Mouse (Mus musculus): ENCODE data around the gene Rdh5. TPM values are rescaled to one million over a fixed set of nuclear protein-coding genes. Genes with fewer than 3 reads are reported as not detected.

Rdh5 gene
- polyA plus RNA-seq, 1 experiment from 2014 or later = 13.0 TPM

DNA sequence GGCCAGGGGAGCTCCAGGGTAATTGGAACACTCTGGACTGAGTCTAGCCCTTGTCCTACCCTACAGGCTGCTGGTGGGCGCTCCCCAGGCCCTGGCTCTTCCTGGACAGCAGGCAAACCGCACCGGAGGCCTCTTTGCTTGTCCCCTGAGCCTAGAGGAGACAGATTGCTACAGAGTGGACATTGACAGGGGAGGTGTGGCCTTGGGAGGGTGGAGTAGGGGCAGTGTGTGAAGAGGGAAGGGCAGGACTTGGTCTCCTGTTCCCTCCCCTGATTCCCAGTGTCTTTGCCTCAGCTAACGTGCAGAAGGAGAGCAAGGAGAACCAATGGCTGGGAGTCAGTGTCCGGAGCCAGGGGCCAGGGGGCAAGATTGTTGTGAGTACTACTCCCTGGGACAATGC lies 16.3 kb upstream of the Rdh5 start:
- Histone ChIP-seq H3K27ac (ENCODE audit: low read depth, low read length) (no peak overlapping the region), H3K4me1 (replicated peaks; ENCODE audit: control insufficient read depth, insufficient read depth, low read length) (no peaks in the 10 kb centered on the region; the same call in 1 of the 2 replicates), H3K9ac (ENCODE audit: low read depth, low read length) (no peak overlapping the region), H3K36me3 (ENCODE audit: control insufficient read depth, insufficient read depth) (no peaks in the 10 kb centered on the region), H3K4me3 (ENCODE audit: low read depth, low read length) (no peak overlapping the region), H3K27me3 (replicated peaks; ENCODE audit: control insufficient read depth, insufficient read depth, low read length) (peaks cover 20% of the 10 kb centered on the region), H3K9me3 (ENCODE audit: control insufficient read depth) (no peaks in the 10 kb centered on the region), H3K4me2 (replicated peaks; ENCODE audit: low read depth) (peak overlapping the region; percentile 25)
- 32% methylated on average over 5 of the region's 5 CpGs for WGBS
- ATAC-seq = peak; percentile 73
- TF ChIP-seq CTCF (IDR thresholded peaks at IDR 0.05; ENCODE audit: low read depth) = no peak

DNA sequence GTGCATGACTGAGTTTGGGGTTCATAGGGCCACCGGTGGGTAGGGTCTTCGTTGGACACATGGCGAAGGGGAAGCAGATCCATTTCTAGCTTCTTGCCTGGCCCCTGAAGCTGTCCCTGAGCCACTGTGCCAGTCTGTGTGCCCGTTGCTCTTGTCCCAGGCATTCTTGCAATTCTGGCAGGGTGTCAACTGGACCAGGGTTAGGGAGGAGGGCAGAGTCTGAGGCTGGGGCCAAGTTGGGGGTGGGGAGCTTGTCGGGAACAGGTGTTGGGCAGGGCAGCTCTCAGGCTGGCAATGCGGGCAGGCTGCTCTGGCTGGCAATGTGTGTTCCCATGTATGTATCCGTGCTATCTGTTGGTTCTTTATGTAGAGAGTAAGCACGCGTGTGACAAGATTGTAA lies 15.8 kb upstream of the Rdh5 start:
- H3K27ac ChIP-seq (ENCODE audit: low read depth, low read length) = no peak overlapping the region
- H3K27me3 ChIP-seq (replicated peaks; ENCODE audit: control insufficient read depth, insufficient read depth, low read length) = peaks cover 25% of the 10 kb centered on the region
- H3K36me3 ChIP-seq (ENCODE audit: control insufficient read depth, insufficient read depth) = no peaks in the 10 kb centered on the region
- no peaks in the 10 kb centered on the region; the same call in 1 of the 2 replicates for H3K4me1 ChIP-seq (replicated peaks; ENCODE audit: control insufficient read depth, insufficient read depth, low read length)
- TF ChIP-seq CTCF (IDR thresholded peaks at IDR 0.05; ENCODE audit: low read depth) = no peak
- H3K4me3 ChIP-seq (ENCODE audit: low read depth, low read length) = no peak overlapping the region
- H3K9me3 ChIP-seq (ENCODE audit: control insufficient read depth) = no peaks in the 10 kb centered on the region
- WGBS = 68% methylated on average over 9 of the region's 9 CpGs
- ATAC-seq = peak; percentile 44
- H3K9ac ChIP-seq (ENCODE audit: low read depth, low read length) = no peak overlapping the region
- no peak overlapping the region for H3K4me2 ChIP-seq (replicated peaks; ENCODE audit: low read depth)

DNA sequence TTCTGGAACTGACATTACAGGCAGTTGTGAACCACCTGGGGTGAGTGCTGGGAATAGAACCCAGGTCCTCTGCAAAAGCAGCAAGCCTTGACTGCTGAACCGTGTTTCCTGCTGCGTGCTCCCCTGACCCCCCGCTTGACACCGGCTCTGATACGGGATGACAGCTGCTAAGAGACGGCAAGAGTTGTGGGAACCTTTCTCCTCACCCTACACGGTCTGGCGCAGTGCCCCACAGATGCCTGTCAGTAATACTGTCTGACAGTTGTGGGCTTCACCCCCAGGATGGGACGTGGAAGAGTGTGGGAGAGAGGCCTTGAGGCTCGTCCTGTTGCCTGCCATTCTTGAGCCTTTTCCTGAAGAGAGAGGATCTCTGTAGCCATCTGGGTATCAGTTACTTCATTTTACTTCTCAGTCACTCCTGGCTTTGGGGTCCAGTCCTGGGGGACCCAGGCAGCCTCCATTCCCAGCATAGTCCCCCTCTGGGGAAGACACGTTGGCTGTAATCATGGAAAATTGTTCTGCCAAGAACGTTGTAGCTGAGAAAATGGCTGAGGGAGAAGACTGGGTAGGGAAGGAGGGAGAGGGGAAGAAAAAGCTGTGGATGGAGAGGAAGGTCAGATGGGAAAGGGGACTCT lies 15.2 kb upstream of the Rdh5 start:
- Histone ChIP-seq H3K36me3 (ENCODE audit: control insufficient read depth, insufficient read depth) (no peaks in the 10 kb centered on the region), H3K9ac (ENCODE audit: low read depth, low read length) (no peak overlapping the region), H3K27ac (ENCODE audit: low read depth, low read length) (no peak overlapping the region), H3K9me3 (ENCODE audit: control insufficient read depth) (no peaks in the 10 kb centered on the region), H3K4me2 (replicated peaks; ENCODE audit: low read depth) (no peak overlapping the region), H3K27me3 (replicated peaks; ENCODE audit: control insufficient read depth, insufficient read depth, low read length) (peaks cover 30% of the 10 kb centered on the region), H3K4me1 (replicated peaks; ENCODE audit: control insufficient read depth, insufficient read depth, low read length) (no peaks in the 10 kb centered on the region; the same call in 1 of the 2 replicates), H3K4me3 (ENCODE audit: low read depth, low read length) (no peak overlapping the region)
- ATAC-seq = no peak
- 79% methylated on average over 12 of the region's 12 CpGs for WGBS
- TF ChIP-seq CTCF (IDR thresholded peaks at IDR 0.05; ENCODE audit: low read depth) = no peak

DNA sequence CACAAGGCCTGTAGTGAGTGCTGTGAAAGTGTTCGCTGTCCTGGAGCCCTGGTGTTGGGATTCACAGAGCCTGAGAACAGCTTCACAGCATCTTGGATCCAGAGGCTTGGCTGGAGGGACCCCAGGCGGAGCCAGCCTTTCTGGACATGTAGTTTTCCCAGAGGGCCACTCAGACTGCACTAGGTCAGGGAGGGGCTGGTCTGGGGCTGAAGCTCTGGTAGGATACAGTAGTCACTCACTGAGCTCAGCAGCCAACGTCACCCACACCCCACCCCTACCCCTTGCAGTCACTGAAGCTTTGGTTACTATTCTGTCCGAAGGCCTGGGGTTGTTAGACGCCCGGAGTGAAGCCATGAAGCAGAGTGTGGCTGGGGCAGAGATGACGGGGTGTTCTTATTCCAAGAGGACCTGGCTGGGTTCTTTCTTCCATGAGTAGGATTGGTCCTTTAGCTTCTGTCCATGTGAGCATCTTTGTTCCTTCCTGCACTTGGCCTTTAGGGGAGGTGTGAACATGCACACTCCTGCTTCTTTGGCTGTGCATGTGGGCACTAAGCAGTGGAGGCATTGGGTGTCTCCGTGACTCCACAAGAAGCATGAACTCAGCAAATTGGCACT lies 13.2 kb upstream of the Rdh5 start:
- no peak for ATAC-seq
- Histone ChIP-seq H3K9ac (ENCODE audit: low read depth, low read length) (no peak overlapping the region), H3K27ac (ENCODE audit: low read depth, low read length) (no peak overlapping the region), H3K4me2 (replicated peaks; ENCODE audit: low read depth) (no peak overlapping the region; the same call in 1 of the 2 replicates), H3K4me1 (replicated peaks; ENCODE audit: control insufficient read depth, insufficient read depth, low read length) (no peaks in the 10 kb centered on the region; the same call in 1 of the 2 replicates), H3K27me3 (replicated peaks; ENCODE audit: control insufficient read depth, insufficient read depth, low read length) (peaks cover 37% of the 10 kb centered on the region), H3K9me3 (ENCODE audit: control insufficient read depth) (no peaks in the 10 kb centered on the region), H3K4me3 (ENCODE audit: low read depth, low read length) (no peak overlapping the region), H3K36me3 (ENCODE audit: control insufficient read depth, insufficient read depth) (no peaks in the 10 kb centered on the region)
- WGBS = 76% methylated on average over 8 of the region's 8 CpGs
- no peak for TF ChIP-seq CTCF (IDR thresholded peaks at IDR 0.05; ENCODE audit: low read depth)

DNA sequence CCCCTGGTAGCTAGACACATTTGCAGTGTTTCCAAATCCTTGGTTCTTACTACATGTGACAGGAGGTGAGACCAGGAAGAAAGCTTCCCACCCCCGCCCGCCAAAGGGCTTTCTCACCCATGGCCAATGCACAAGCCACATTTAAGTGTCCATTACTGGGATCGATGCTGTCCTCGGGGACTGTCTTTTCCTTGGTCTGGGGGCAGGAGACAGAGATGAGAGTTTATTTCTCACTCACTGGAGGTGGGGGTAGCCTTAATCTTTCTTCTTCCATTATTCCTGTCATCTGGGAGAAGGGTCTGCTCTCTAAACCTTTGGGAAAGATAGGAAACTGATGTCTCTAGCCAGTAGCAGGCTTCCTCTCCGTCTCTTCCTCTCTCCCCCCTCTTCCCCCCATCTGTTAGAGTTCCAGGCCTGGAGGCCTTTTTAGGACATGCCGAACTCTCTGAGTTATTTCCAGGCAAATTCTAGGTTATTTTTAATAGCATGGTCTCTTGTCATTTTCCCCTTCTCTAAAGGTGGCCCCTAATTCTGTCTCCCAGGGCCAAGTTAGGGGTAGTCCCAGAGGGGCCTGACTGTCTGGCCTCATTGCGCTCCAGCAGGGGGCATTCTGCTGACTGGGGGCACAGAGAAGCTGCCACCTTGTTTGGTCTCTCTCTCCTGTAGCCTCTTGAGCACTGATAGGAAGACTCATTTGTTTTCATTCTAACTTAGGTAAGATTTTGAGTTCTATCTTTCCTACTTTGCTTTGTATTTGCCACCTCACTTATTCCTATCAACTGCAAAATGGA lies 12.5 kb upstream of the Rdh5 start:
- Histone ChIP-seq H3K27me3 (replicated peaks; ENCODE audit: control insufficient read depth, insufficient read depth, low read length) (peaks cover 37% of the 10 kb centered on the region), H3K27ac (ENCODE audit: low read depth, low read length) (no peak overlapping the region), H3K9me3 (ENCODE audit: control insufficient read depth) (no peaks in the 10 kb centered on the region), H3K36me3 (ENCODE audit: control insufficient read depth, insufficient read depth) (no peaks in the 10 kb centered on the region), H3K4me3 (ENCODE audit: low read depth, low read length) (no peak overlapping the region; the same call in 1 of the 2 replicates), H3K9ac (ENCODE audit: low read depth, low read length) (no peak overlapping the region), H3K4me1 (replicated peaks; ENCODE audit: control insufficient read depth, insufficient read depth, low read length) (no peaks in the 10 kb centered on the region; the same call in 1 of the 2 replicates), H3K4me2 (replicated peaks; ENCODE audit: low read depth) (peak overlapping the region; percentile 70)
- WGBS = 68% methylated on average over 7 of the region's 7 CpGs
- TF ChIP-seq CTCF (IDR thresholded peaks at IDR 0.05; ENCODE audit: low read depth) = peak; percentile 24; the same call in 1 of the 2 replicates
- ATAC-seq = no peak

All from intestine, postnatal 0 days (tissue).